Mouse (Mus musculus) MEL (cell line): ENCODE measurements around the gene Harbi1. TPM values are rescaled to one million over a fixed set of nuclear protein-coding genes. Genes with fewer than 3 reads are reported as not detected.

Experiments
- DNase-seq: peaks from one replicate; pipeline ENCODE4 v3.0.0; 2011; ENCODE audit warnings: low read depth, low spot score
- H3K27ac ChIP-seq: 2 replicates; pipeline ENCODE4 v1.5.1; 2012; ENCODE audit warnings: low read depth, mild to moderate bottlenecking, control low read depth, low read length, moderate library complexity; ENCODE audit not compliant: control insufficient read depth
- H3K27me3 ChIP-seq, 2 experiments: fragments of 150-350 bp in 1 of 2; sonication (generic) in 1 of 2; 2 replicates each; pipeline ENCODE4 v1.6.1; 2012; ENCODE audit warnings: low read length in 2 of 2, mild to moderate bottlenecking in 2 of 2, improper control_type of control experiment in 1 of 2, moderate library complexity in 1 of 2; ENCODE audit not compliant: insufficient read depth in 2 of 2, control insufficient read depth in 1 of 2
- H3K36me3 ChIP-seq, 2 experiments: 2 replicates each; pipeline ENCODE4 v1.6.1; 2012 to 2014; ENCODE audit warnings: low read length in 2 of 2, improper control_type of control experiment in 1 of 2, inconsistent platforms in 1 of 2, mild to moderate bottlenecking in 1 of 2; ENCODE audit not compliant: insufficient read depth in 2 of 2, control insufficient read depth in 1 of 2
- H3K4me1 ChIP-seq, 2 experiments: fragments of 150-350 bp in 1 of 2; sonication (generic) in 1 of 2; 2 replicates each; pipeline ENCODE4 v1.6.1; 2012; ENCODE audit warnings: low read length in 2 of 2, improper control_type of control experiment in 1 of 2, mild to moderate bottlenecking in 1 of 2; ENCODE audit not compliant: insufficient read depth in 2 of 2, control insufficient read depth in 1 of 2
- H3K4me3 ChIP-seq, 2 experiments: fragments of 150-350 bp in 1 of 2; sonication (generic) in 1 of 2; 2 replicates each; pipeline ENCODE4 v1.5.1; 2012; ENCODE audit warnings: low read depth in 2 of 2, low read length in 2 of 2, mild to moderate bottlenecking in 2 of 2, moderate library complexity in 2 of 2, control low read depth in 1 of 2, improper control_type of control experiment in 1 of 2; ENCODE audit not compliant: control insufficient read depth in 1 of 2, insufficient read depth in 1 of 2
- H3K79me2 ChIP-seq: 2 replicates; pipeline ENCODE4 v1.6.1; 2012; ENCODE audit warnings: mild to moderate bottlenecking, low read length, moderate library complexity; ENCODE audit not compliant: control insufficient read depth, poor library complexity, insufficient read depth
- H3K9ac ChIP-seq: 2 replicates; pipeline ENCODE4 v1.6.1; 2012; ENCODE audit warnings: low read depth, mild to moderate bottlenecking, control low read depth, low read length, moderate library complexity; ENCODE audit not compliant: control insufficient read depth, poor library complexity, severe bottlenecking
- H3K9me3 ChIP-seq: fragments of 150-350 bp; sonication (generic); replicated peaks from 2 replicates; pipeline ENCODE4 v1.6.1; 2012; ENCODE audit warnings: mild to moderate bottlenecking, low read length, improper control_type of control experiment, moderate library complexity; ENCODE audit not compliant: insufficient read depth
- E2F4 ChIP-seq: IDR thresholded peaks from 2 replicates; pipeline ENCODE4 v1.6.1; 2011; ENCODE audit warnings: low read depth, low read length, improper control_type of control experiment, borderline replicate concordance
- KAT2A ChIP-seq: conservative IDR thresholded peaks from 2 replicates; pipeline ENCODE4 v1.6.1; 2012; ENCODE audit warnings: low read depth, low read length, improper control_type of control experiment, inconsistent platforms
- MAFK ChIP-seq: IDR thresholded peaks from 2 replicates; pipeline ENCODE4 v1.6.1; 2011; ENCODE audit warnings: low read depth, mild to moderate bottlenecking, low read length, improper control_type of control experiment, borderline replicate concordance
- MAZ ChIP-seq: IDR thresholded peaks from 2 replicates; pipeline ENCODE4 v1.6.1; 2012; ENCODE audit warnings: low read depth, mild to moderate bottlenecking, inconsistent platforms, low read length, improper control_type of control experiment
- MYB ChIP-seq: IDR thresholded peaks from 2 replicates; pipeline ENCODE4 v1.6.1; 2011; ENCODE audit warnings: mild to moderate bottlenecking, low read depth, low read length, improper control_type of control experiment
- NRF1 ChIP-seq: IDR thresholded peaks from 2 replicates; pipeline ENCODE4 v1.6.1; 2014; ENCODE audit warnings: low read depth, mild to moderate bottlenecking, inconsistent platforms, low read length, improper control_type of control experiment, moderate library complexity; ENCODE audit not compliant: poor library complexity, insufficient read depth, severe bottlenecking
- POLR2A ChIP-seq, 2 experiments: IDR thresholded peaks; 2 replicates each; pipeline ENCODE4 v1.6.1; 2011 to 2012; ENCODE audit warnings: low read length in 2 of 2, mild to moderate bottlenecking in 2 of 2, control low read depth in 1 of 2, improper control_type of control experiment in 1 of 2, low read depth in 1 of 2, moderate library complexity in 1 of 2; ENCODE audit not compliant: control insufficient read depth in 1 of 2, insufficient read depth in 1 of 2, poor library complexity in 1 of 2
- POLR2AphosphoS2 ChIP-seq: IDR thresholded peaks from 2 replicates; pipeline ENCODE4 v1.6.1; 2011; ENCODE audit warnings: low read length, improper control_type of control experiment
- POLR2AphosphoS5 ChIP-seq: IDR thresholded peaks from 2 replicates; pipeline ENCODE4 v1.6.1; 2012; ENCODE audit warnings: low read depth, borderline replicate concordance, mild to moderate bottlenecking, inconsistent platforms, low read length, moderate library complexity, mixed read lengths
- RCOR1 ChIP-seq: IDR thresholded peaks from 2 replicates; pipeline ENCODE4 v1.6.1; 2012; ENCODE audit warnings: low read depth, mild to moderate bottlenecking, inconsistent platforms, low read length, improper control_type of control experiment
- SMC3 ChIP-seq: IDR thresholded peaks from 2 replicates; pipeline ENCODE4 v1.6.1; 2011; ENCODE audit warnings: low read depth, low read length, improper control_type of control experiment
- TBP ChIP-seq: IDR thresholded peaks from 2 replicates; pipeline ENCODE4 v1.8.0; 2011; ENCODE audit warnings: low read depth, low read length, improper control_type of control experiment
- TCF12 ChIP-seq: IDR thresholded peaks from 2 replicates; pipeline ENCODE4 v1.6.1; 2014; ENCODE audit warnings: low read depth, mild to moderate bottlenecking, inconsistent platforms, low read length, improper control_type of control experiment, moderate library complexity
- UBTF ChIP-seq: IDR thresholded peaks from 2 replicates; pipeline ENCODE4 v1.6.1; 2012; ENCODE audit warnings: low read depth, mild to moderate bottlenecking, inconsistent platforms, low read length, improper control_type of control experiment, moderate library complexity, borderline replicate concordance; ENCODE audit not compliant: insufficient read depth
- USF1 ChIP-seq: IDR thresholded peaks from 2 replicates; pipeline ENCODE4 v1.6.1; 2014; ENCODE audit warnings: low read depth, mild to moderate bottlenecking, inconsistent platforms, low read length, improper control_type of control experiment, moderate library complexity
- ZC3H11A ChIP-seq: IDR thresholded peaks from 2 replicates; pipeline ENCODE4 v1.6.1; 2012; ENCODE audit warnings: low read depth, mild to moderate bottlenecking, inconsistent platforms, low read length, improper control_type of control experiment
- ZMIZ1 ChIP-seq: IDR thresholded peaks from 2 replicates; pipeline ENCODE4 v1.6.1; 2012; ENCODE audit warnings: low read depth, mild to moderate bottlenecking, inconsistent platforms, low read length, improper control_type of control experiment, moderate library complexity
- polyA plus RNA-seq, 2 experiments: library from polyadenylated mRNA; stranded (reverse) in 1 of 2; unstranded in 1 of 2; fragments of >175 nt in 1 of 2; fragments of >200 nt in 1 of 2; gene quantifications; 2 replicates each; pipeline versions ENCODE4 v1.2.1 to v1.2.4; 2012; ENCODE audit warnings: low replicate concordance in 2 of 2, low read depth in 1 of 2; ENCODE audit not compliant: insufficient read length in 2 of 2, insufficient read depth in 1 of 2, missing spikeins in 1 of 2
- total RNA-seq: library from RNA; depleted of rRNA; stranded (reverse); fragments of 300-350 nt; gene quantifications from 2 replicates; pipeline ENCODE4 v1.2.3, GENCODE M21; 2012

The Harbi1 gene
- total and polyA plus RNA-seq, 3 experiments, result 7.8 to 8.2 TPM; not detected in 1

DNA sequence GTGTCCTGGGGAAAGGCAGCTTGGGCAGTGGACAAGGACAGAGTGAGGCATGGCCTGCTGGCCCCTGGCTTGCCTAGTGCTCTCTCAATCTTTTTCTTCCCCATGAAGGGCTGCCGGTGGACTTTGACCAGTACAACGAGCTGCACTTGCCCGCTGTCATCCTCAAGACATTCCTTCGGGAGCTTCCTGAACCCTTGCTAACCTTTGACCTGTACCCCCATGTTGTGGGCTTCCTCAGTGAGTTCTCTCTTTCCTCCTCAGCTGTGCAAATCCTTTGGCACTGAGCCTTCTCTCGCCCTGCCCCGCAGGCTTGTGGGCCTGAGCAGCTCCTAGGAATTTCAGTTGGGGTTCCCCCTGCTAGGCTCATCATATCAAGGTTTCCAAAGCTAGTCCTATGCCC, 40.6 kb upstream of the Harbi1 start:
- H3K79me2 ChIP-seq, result no peaks in the 10 kb centered on the region
- H3K4me1 ChIP-seq, result no peaks in the 10 kb centered on the region

DNA sequence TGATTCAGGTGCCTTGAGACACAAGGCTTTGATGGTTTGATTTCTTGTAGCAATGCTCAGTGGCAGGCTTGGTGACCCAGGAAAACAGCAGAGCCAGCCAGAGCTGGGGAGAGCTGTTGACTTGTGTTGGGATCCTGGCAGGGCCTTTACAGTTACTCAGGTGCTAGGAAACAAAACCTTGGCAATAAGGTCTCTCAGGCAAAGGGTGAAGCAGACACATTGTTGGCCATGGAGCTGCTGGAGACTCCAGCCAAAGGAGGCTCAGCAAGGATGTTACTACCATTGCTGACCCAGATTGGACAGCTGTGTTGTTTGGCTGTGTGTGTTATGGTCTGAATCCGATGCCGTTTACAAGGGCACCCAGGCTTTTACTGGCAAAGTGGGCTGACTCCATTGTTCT, 37.1 kb upstream of the Harbi1 start:
- no peak for DNase-seq
- Histone ChIP-seq H3K27ac (no peak overlapping the region), H3K4me1 (no peaks in the 10 kb centered on the region)
- TF ChIP-seq KAT2A, result no peak
- TF ChIP-seq POLR2A (IDR thresholded peaks at IDR 0.05; ENCODE audit: control insufficient read depth in 1 of 2, insufficient read depth in 1 of 2, low read depth in 1 of 2, low read length in 2 of 2, poor library complexity in 1 of 2), result no peak
- TF ChIP-seq ZC3H11A, result no peak
- TF ChIP-seq POLR2AphosphoS2, result no peak
- TF ChIP-seq MAZ, result no peak
- TF ChIP-seq UBTF, result no peak
- TF ChIP-seq MYB, result no peak
- TF ChIP-seq TCF12, result no peak
- no peak for TF ChIP-seq NRF1
- TF ChIP-seq E2F4, result no peak
- no peak for TF ChIP-seq POLR2AphosphoS5
- TF ChIP-seq RCOR1, result no peak
- no peak for TF ChIP-seq SMC3
- no peak for TF ChIP-seq TBP
- no peak for TF ChIP-seq MAFK
- TF ChIP-seq, all 39 proteins: peak for 0
- Histone ChIP-seq H3K9ac (no peak overlapping the region), H3K9me3 (no peaks in the 10 kb centered on the region), H3K79me2 (no peaks in the 10 kb centered on the region), H3K4me3 (no peak overlapping the region), H3K27me3 (no peaks in the 10 kb centered on the region), H3K36me3 (no peaks in the 10 kb centered on the region; a peak in 1 of 4 replicates)

More for the DNA sequence above, 40.6 kb upstream of the Harbi1 start:
- Histone ChIP-seq H3K27me3 (no peaks in the 10 kb centered on the region), H3K9me3 (no peaks in the 10 kb centered on the region), H3K9ac (no peak overlapping the region), H3K27ac (no peak overlapping the region), H3K4me3 (no peak overlapping the region), H3K36me3 (peaks cover 0 to 2% of the 10 kb centered on the region in 2 experiments; a peak in 1 of 4 replicates)
- no peak for DNase-seq
- TF ChIP-seq POLR2AphosphoS2, result no peak
- no peak for TF ChIP-seq RCOR1
- TF ChIP-seq ZMIZ1, result no peak
- TF ChIP-seq USF1, result no peak
- TF ChIP-seq TBP, result no peak
